Mouse (Mus musculus): ENCODE results near the gene Cstb. TPM values are rescaled to one million over a fixed set of nuclear protein-coding genes. Genes with fewer than 3 reads are reported as not detected.
A peak's percentile ranks its signal among the peaks of the same experiment; 100 is the strongest.

Gene Cstb
- total RNA-seq (2017) = 40.5 and 40.9 TPM in 2 replicates

DNA sequence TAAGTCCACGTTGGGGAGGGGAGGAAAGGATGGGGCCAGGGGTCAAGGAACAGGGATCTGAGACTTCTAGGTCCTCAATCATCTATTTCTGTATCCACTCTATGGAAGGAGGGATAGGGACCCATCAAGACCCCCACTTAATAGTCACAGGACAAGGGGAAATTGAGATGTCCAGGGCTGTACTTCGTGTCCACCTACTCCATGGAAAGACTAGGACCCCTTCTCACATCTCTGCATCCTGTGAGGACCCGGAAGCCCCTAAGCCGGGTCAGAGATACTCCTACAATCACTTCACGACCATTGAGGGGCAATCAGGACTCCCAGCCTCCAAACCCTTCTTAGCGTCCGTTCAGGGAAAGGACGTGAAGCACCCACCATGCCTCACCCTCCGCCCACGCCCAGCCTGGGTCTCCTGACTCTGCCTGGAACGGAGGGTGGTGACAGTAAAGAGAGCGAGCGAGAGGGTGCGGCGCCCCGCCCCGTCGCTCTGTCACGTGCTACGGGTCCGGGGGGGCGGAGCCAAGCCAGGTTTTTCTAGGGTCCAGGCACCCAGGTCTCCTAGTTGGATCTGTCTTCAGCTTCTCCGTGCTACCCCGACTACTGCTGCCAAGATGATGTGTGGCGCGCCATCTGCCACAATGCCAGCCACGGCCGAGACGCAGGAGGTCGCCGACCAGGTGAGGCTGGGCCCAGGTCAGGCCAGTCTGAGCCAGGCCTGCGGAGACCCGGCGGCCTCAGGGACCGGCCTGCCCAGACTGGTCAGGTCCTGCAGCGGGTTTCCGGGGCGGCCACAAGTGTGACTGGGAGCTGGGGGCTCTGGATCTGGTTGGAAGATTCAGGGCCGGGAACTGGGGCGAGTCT, at the start of gene Cstb:
Gene Cstb (plus strand): TSS at position 489 of the 861 bp plus-strand sequence.
- peak; percentile 79 for ATAC-seq (ENCODE audit: extremely low read depth, insufficient number of reproducible peaks, low FRiP score, poor library complexity, severe bottlenecking)

DNA sequence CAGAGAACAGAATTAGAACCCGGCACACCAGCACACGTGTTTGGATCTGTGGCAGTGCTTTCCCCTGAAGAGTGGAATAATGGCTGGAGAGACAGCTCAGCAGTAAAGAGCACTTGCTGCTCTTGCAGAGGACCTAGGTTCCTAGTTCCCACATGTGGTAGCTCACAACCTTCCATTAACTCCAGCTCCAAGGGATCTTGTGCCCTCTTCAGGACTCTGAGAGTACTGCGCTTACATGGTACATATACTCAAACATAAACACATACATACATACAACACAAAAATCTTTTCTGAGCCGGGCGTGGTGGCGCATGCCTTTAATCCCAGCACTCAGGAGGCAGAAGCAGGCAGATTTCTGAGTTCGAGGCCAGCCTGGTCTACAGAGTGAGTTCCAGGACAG, 47.0 kb upstream of the Cstb start:
- ATAC-seq (ENCODE audit: extremely low read depth, insufficient number of reproducible peaks, low FRiP score, poor library complexity, severe bottlenecking) = no peak

DNA sequence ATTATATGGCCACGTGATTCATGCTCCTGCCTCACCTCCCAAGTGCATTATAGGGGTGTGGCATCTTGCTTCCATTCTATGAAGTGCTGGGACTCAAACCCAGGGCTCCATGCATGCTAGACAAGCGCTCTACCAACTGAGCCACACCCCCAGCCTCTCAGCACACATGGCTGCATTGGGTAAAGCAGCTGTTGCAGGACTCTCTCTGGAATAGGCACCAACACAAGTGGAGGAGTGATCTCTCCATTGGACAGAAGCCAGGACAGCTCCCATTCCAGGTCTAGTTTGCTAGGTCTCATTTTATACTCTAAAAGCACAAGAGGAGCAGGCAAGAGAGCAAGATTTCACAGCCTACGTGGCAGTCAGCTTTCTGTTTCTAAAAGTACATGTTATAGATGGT, 41.9 kb upstream of the Cstb start:
- ATAC-seq (ENCODE audit: extremely low read depth, insufficient number of reproducible peaks, low FRiP score, poor library complexity, severe bottlenecking) = no peak

DNA sequence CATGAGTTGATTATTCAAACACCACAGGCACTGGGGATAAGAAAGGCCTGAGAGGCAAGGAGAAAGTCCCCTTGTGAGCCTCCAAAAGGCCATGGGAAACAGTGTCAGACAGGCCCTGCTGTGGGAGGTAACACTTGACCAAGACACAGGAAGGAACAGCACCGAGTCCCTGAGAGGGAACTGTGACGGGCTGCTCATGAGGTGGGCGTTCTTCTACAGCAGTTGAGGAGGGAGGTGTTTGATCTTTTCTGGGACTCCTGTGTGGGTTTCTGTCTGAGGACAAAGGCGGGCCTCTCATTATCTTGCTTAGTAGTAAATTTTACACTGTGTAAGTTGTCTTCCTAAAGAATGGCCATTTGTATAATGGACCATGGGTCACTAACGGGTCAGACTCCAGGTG, 39.9 kb upstream of the Cstb start:
- ATAC-seq (ENCODE audit: extremely low read depth, insufficient number of reproducible peaks, low FRiP score, poor library complexity, severe bottlenecking) = no peak

DNA sequence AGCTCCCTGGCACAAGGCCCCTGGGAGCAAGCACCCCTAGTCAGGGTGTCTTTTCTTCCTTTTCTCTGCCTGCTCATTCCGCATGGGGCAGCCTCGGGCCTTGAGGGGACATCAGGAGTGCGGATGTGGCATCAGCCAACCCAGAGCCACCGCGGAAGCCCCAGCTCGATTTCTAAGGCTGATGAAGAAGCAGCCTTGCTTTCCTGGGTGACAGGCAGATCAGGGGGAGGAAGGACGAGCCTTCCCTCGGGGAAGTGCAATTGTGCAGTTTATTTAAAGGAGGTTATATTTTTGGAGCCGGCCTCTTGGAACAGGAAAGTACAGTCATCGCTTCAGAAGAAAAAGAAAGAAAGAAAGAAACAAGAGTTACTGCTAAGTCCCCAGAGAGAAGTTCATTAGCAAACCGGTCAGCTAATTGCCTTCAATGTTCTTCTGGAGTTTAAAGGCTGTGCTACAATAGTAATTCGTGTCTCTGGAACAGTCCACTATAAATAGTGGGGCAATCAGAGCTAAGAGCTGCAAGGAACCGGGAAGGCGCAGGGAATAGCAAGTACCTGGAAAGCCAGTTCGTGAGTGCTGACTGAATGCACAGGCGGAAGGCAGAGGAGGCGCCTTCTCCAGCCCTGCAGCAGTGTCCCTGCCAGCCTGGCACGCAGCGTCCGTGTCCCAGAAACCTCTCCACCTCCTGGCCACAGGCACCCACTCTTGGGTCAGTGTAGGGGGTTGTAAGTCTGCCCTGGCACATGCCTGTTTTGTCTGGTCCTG, 37.1 kb upstream of the Cstb start:
- ATAC-seq (ENCODE audit: extremely low read depth, insufficient number of reproducible peaks, low FRiP score, poor library complexity, severe bottlenecking) = no peak

DNA sequence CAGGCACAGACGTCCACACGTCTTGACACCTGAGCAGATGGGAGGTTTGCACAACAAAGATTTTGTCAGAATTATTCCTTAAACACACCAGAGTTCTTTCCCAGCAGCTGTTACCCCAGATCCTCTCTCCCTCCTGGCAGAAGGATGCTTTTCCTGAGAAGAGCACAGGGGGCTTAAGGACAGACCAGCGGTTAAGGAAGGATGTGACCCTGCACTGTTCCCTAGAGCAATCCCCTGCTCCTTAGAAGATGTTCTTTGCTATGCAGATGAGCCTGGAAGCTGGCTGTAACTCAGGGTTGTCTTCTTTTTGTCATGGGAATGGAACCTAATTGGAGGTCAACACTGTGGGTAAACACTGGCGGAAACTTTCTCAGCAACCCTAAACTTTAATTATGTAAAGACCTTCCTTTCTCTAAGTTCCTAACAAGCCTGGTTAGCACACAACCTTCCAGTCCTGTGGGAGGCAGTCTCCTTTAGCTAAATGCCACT, 34.4 kb upstream of the Cstb start:
- ATAC-seq (ENCODE audit: extremely low read depth, insufficient number of reproducible peaks, low FRiP score, poor library complexity, severe bottlenecking) = no peak

DNA sequence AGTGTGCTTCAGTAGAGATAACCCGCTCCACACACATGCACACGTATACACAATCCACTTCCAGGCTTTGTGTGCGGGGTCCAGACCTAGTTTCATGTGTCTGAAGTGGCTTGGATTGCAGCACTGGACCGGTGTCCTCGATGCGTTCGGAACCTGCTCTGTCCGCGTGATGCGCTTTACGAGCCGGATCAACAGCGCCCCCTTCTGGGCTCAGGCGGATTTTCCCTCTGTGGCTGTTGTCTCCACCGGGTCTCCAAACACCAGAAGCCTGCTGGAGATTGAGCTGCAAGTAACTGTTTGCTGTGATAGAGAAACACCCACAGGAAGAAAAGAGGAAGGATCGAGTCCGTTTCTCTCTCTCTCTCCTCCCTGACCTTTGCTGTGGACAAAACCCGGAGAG, 33.4 kb upstream of the Cstb start:
- ATAC-seq (ENCODE audit: extremely low read depth, insufficient number of reproducible peaks, low FRiP score, poor library complexity, severe bottlenecking) = peak; percentile 59; the same call in 1 of the 2 replicates

DNA sequence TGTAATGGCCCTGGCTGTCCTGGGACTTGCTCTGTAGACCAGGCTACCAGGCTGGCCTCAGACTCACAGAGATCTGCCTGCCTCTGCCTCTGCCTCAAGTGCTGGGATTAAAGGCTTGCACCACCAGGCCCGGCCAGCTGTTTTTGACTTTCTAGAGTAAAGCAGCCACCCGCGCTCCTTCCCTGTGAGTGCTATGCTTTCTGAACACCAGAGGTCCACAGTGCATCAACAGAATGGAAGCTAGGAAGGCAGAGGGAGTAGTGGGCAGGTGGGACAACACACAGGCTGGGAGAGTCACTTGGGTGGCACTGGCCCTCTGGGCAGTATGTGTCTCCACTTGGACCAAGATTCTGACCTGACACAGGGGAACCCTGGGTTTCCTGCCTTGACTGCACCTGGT, 30.1 kb upstream of the Cstb start:
- ATAC-seq (ENCODE audit: extremely low read depth, insufficient number of reproducible peaks, low FRiP score, poor library complexity, severe bottlenecking) = no peak

DNA sequence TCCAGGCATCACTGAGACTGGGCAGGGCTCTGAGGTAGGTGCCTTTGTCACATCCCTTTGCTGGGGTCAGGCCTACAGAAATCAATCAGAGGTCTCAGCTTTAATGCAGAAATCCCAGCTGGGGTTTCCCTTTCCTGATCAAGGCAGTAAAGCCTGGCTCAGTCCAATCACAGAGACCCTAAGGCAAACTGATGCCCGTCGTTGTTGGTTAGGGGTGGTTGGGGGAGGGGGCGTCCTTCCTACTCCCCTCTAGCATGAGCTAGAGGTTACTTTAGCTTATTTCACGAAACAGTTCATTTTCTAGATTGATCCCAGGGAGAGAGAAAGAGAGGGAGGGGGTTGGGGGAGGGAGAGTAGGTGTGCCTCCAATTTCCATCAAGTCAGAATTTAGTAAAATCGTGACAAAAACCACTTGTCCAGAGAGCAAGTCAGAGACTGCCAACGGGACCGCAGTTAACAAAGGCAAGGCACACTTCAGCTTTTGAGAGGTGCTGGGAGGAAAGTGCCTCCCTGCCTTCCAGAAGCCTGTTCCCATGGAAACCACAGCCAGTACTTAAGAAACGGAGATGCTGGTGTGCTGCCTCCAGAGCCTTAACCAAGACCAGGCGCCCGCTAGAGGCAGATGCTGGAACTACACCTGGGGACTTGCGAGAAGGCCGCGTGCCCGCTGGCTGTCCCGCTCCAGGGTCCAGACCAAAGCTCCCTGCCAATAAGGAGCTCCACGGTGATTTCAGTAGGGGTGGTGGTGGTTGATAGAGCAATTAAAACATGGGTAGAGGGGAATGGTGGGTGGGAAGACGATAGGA, 29.4 kb upstream of the Cstb start:
- peak; percentile 65 for ATAC-seq (ENCODE audit: extremely low read depth, insufficient number of reproducible peaks, low FRiP score, poor library complexity, severe bottlenecking)

DNA sequence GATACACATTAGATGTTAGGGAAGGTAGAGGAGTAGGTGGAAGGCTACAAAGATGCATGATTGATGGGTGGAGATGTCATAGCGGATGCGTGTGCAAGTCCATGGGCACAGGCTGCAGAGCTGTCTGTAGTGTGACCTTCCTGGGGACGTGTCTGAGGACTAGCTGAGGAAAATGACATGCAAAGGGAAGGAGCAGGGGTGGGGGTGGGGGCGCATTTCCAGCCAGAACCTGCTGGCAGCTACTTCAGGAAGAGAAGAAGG, 28.9 kb upstream of the Cstb start:
- no peak for ATAC-seq (ENCODE audit: extremely low read depth, insufficient number of reproducible peaks, low FRiP score, poor library complexity, severe bottlenecking)

DNA sequence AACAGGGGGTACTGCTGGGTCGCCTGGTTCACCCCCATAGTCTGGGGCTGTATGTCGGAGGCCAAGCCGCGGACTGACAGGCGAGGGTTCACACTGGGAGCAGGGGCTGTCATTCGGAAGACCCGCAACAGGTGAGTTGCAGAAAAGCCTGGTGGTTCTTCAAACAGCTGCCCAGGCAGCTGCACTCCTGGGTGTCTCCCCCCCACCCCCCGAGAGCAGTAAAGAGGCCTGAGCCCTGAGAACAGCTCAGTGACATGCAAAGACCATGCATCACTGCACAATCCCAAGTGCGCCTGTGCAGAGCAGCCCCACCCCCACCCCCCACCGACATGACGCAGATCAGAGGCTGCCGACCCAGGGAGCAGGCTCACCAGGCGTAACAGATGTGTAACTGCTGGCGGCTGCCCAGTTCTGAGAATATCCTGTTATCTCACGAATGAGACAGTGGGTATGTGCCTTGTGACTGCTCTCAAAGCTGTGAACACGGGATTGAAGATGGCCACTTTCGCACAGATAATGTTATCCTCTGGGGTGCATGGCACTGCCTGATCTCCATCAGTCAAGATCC, 26.3 kb upstream of the Cstb start:
- ATAC-seq (ENCODE audit: extremely low read depth, insufficient number of reproducible peaks, low FRiP score, poor library complexity, severe bottlenecking) = peak; percentile 33; the same call in 1 of the 2 replicates

DNA sequence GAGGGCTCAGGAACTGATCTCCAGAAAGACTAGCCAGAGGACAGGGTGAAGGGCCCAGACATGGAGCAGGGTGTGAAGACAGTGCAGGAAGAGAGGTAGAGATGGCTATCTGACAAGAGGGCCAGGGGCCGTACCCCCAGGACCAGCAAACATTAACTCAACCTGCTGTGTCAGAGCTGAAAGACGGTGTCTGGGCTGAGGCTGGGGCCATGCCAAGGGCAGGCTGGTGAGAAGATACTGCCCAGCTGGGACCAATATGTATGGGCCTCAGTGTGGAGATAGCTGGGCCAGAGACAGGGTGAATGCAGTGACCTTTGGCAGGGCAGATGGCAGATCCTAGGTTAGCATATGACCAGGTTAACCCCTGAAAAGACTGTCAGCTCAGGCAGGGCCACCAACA, 24.3 kb upstream of the Cstb start:
- ATAC-seq (ENCODE audit: extremely low read depth, insufficient number of reproducible peaks, low FRiP score, poor library complexity, severe bottlenecking) = no peak

DNA sequence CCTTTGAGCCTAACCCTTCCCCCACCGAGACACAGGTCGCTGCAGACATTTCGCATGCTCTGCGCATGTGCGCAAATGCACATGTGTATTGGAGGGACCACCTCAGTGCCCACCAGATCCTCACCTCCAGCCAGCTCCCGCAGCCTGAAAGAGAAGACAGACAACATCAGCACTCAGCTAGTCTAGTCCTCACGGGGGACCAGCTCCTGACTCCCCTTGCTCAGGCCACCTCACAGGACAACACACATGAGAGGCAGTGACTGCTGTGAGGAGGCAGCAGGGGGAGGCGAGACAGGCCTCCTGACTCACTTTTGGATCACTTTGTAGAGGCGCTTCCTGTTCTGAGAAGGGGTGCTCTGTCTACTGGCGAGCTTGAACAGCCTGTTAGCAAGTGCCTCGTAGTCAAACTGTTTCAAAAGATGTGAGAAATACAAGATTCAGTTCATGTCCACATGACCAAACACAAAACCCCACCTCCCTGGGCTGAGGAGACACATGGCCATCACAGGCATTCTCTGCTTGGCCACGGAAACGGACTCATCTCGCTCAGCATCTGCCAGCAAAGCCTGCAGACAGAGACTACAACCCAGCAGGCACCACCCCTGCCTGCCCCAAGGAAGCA, 23.1 kb upstream of the Cstb start:
- no peak for ATAC-seq (ENCODE audit: extremely low read depth, insufficient number of reproducible peaks, low FRiP score, poor library complexity, severe bottlenecking)

DNA sequence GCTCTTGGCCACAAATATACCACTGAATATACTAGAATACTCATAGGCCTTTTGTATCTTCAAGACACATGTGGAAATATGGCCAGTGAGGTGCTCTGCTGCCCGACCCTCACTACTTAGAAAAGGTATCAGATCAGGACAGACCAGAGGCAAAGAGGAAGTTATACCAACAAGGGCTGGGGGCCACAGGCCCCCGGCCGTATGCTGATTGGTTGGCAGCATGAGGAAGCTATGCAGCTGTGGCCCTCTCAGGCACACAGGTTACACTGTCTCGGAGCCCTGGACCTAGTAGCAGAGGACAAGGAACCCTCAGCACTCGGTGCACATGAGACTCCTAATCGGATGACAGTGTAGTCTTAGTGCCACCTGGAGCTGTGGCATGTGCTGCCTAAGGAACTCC, 19.3 kb upstream of the Cstb start:
- no peak for ATAC-seq (ENCODE audit: extremely low read depth, insufficient number of reproducible peaks, low FRiP score, poor library complexity, severe bottlenecking)

DNA sequence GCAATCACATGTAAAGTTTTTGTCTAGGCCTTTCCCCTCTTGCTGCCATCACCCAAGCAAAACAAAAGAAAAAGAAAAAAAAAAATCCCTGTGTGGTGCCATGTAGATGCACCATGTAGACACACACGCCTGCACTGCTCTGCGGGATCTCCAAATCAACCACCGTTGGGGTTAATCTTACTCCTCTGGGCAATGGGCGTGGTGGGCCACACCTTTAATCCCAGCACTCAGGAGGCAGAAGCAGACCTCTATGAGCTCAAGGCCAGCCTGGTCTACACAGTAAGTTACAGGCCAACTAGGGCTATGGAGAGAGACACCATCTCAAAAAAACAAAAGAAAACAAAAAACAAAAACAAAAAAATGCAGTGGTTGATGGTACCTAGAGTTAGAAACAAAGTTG, 18.3 kb upstream of the Cstb start:
- ATAC-seq (ENCODE audit: extremely low read depth, insufficient number of reproducible peaks, low FRiP score, poor library complexity, severe bottlenecking) = no peak

DNA sequence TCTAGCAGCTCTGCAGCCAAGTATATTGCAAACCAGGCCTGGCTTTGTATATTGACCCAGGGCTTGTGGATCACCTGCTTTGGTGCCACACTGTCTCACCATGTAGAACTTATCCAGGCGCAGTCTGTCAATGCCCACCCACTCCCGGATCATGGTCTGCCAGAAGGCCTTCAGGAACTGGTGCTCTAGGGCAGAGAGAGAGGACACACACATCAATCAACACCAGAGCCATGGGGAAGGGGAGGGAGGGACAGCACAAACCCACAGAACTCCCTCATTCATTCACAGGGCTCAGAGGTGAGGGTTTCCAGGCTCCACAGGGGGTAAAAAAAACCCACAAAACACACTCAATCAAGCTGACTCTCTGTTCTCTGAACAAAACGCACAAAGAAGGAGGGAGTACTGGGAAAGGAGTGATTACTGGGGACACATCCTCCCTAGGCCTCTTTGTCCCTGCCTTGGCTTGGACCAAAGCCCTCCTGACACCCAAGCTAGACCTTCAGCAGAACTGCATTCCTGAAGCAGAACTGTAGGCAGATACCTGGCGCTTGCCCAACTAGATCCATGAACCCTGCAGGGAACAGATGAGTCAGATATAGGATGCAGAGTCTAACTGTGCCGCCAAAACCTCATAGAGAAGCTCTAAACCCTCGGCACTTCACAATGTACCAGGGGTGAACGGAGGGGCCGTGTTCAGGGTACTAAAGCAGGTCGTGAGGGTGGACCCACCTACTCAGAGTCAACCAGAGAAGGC, 16.3 kb upstream of the Cstb start:
- no peak for ATAC-seq (ENCODE audit: extremely low read depth, insufficient number of reproducible peaks, low FRiP score, poor library complexity, severe bottlenecking)

DNA sequence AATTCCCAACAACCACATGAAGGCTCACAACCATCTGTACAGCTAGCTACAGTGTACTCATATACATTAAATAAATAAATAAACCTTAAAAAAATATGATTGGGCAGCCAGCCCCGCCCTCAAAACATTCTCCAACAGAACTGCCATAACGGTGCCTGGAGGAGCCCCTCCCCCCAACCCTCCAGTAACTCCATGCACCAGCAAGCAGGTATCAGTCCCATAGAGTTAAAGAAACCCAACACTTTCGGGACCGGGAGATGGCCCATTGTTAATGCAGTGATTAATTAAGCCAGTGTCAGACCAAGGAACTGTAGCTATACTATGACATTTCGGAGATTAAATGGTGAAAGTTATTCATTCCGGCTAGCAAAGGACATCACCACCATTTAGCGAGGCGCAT, 13.6 kb upstream of the Cstb start:
- ATAC-seq (ENCODE audit: extremely low read depth, insufficient number of reproducible peaks, low FRiP score, poor library complexity, severe bottlenecking) = no peak
